Mouse (Mus musculus): ENCODE measurements around the gene 2410004B18Rik. TPM values are rescaled to one million over a fixed set of nuclear protein-coding genes. Genes with fewer than 3 reads are reported as not detected.
"Not testable (repeated sequence)": the region's sequence is repeated elsewhere in the genome, so short reads cannot be mapped to it uniquely, and the experiment has no call there.

The 2410004B18Rik gene
- total RNA-seq, 2 experiments from 2014 or later = 22.6 to 23.1 TPM

DNA sequence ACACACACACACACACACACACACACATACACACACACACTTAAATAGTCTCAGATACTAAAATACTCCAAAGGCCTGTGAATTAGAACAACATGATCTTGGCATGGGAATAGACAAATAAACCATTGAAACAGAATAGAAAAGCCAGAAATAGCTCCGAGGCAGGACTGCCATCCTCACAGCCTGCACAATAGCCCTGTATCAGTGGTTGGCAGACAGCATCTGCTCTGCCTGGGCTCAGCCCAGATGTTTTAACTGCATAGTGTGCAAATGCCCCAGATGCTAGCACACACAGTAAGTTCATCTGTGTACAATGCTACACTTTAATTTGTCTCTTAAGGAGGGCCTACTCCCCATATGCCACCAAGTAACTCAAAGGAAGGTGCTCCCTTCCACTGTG, 22.0 kb downstream of the 2410004B18Rik start:
- intact Hi-C loops (cut with DNase I) = no loop called here
- peak in 1 of 2 experiments; percentile 42 for DNase-seq

DNA sequence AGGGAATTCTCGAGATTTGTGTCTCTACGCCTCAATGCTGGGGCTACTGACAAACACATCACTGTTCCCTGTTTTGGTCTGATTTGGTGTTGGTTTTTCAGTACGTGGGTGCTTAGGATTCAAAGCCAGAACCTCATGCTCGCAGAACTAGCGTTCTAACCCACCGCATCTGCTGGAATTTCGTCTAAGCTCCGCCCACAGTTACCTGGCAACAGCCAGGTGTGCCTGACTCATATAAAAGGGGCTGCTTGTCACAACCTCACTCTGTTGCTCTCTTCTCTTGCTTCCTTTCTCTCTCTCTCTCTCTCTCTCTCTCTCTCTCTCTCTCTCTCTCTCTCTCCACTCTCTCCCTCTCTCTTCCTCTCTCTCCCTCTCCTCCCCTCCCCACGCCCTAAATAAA, 24.6 kb downstream of the 2410004B18Rik start:
- DNase-seq = no peak
- intact Hi-C loops (cut with DNase I) = no loop called here

GRCm38 (mm10) chr3:145963101-145964017, 25.5 kb downstream of the 2410004B18Rik start:
- intact Hi-C loops (cut with DNase I) = loop anchor here (2.0 kb wide), 1 partner anchor 25 kb away; no protein-coding TSS in a partner anchor
- peak; percentile 59 for DNase-seq

DNA sequence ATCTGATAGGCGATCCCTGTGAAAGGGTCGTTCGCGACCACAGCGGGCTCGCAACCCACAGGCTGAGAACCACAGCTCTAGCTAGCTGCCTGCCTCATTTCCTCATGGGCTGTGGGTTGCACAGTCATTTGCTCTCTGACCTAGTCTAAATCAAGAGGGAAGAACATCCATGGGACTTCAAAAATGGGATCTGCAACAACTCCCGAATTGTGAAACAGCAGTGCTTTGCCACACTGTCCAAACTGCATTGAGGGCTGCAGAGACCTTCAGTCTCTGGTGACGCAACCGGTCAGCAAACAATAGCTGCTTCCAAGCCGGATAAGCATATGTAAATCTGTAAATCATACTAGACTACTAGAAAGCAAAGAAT, 26.2 kb downstream of the 2410004B18Rik start:
- peak; percentile 44 to 46 for DNase-seq
- intact Hi-C loops (cut with DNase I) = loop anchor here (2.0 kb wide), 1 partner anchor 25 kb away; no protein-coding TSS in a partner anchor

DNA sequence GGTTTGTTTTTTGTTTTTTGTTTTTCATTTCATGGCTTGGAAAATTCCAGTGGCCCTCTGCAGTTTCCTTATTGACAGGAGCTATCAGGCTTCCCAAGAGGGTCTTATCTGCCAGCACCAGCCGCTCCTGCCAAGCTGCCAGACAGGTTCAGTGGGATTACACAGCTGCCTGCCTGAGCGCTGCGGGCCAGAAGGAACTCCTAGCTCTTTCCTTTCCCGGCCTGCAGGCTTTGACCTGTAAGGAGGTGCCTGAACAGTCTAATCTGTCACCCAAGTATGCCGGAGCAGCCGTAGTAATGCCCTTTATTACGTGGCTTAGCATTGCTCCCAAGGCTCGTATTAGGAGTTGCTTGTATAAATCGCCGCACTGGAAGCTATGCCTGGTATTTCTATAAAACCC, 26.7 kb downstream of the 2410004B18Rik start:
- peak; percentile 75 to 78 for DNase-seq
- intact Hi-C loops (cut with DNase I) = loop anchor here (2.0 kb wide), 1 partner anchor 24 kb away; no protein-coding TSS in a partner anchor

DNA sequence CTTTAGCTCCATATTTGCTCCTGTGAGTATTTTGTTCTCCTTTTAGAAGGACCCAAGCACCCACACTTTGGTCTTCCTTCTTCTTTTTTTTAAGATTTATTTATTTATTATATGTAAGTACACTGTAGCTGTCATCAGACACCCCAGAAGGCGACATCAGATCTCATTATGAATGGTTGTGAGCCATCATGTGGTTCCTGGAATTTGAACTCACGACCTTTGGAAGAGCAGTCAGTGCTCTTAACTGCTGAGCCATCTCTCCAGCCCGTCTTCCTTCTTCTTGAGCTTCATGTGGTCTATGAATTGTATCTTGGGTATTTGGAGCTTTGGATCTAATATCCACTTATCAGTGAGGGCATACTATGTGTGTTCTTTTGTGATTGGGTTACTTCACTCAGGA, 27.8 kb downstream of the 2410004B18Rik start:
- intact Hi-C loops (cut with DNase I) = loop anchor here (2.0 kb wide), 1 partner anchor 23 kb away; no protein-coding TSS in a partner anchor

GRCm38 (mm10) chr3:145966806-145967205, 29.0 kb downstream of the 2410004B18Rik start:
- peak; percentile 38 to 40 for DNase-seq
- intact Hi-C loops (cut with DNase I) = no loop called here

More for the DNA sequence above, 27.8 kb downstream of the 2410004B18Rik start:
- not testable (repeated sequence) for DNase-seq

GRCm38 (mm10) chr3:145969031-145969501, 31.3 kb downstream of the 2410004B18Rik start:
- no peak for DNase-seq
- intact Hi-C loops (cut with DNase I) = no loop called here

- intact Hi-C loops (cut with DNase I) = no loop called here
- DNase-seq = peak in 1 of 2 experiments; percentile 35
These were observed 33.7 kb downstream of the 2410004B18Rik start for GRCm38 (mm10) chr3:145971501-145971900.

- intact Hi-C loops (cut with DNase I) = no loop called here
- DNase-seq = no peak
These were observed 37.2 kb downstream of the 2410004B18Rik start for GRCm38 (mm10) chr3:145974986-145975385.

DNA sequence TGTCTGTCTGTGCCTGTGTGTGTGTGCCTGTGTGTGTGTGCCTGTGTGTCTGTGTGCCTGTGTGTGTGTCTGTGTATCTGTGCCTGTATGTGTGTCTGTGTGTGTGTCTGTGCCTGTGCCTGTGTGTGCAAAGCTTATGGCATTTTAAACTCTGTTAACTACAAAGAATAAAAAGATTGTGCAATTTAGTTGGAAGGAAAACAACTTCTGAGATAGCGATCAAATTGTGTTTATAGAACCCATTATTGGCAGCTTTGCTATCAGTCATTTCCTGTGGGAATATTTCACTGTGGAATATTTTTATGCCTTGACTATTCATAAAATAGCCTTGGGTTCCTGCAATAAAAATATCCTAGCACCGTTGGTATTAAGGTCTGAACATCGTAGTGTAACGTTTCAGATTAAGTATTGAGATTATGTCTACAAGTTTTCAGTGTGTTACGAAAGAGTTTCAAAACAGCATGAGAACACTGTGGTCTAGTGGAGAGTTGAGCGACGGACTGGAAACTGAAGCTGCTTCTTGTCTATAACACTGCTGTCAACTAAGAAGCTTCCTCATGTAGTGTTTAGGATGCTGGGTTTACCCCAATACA, 47.6 kb downstream of the 2410004B18Rik start:
- intact Hi-C loops (cut with DNase I) = no loop called here

GRCm38 (mm10) chr3:145986317-145987001, 48.6 kb downstream of the 2410004B18Rik start:
- intact Hi-C loops (cut with DNase I) = loop anchor here (2.0 kb wide), 1 partner anchor 36 kb away; no protein-coding TSS in a partner anchor
- DNase-seq = no peak

More for the DNA sequence above, 47.6 kb downstream of the 2410004B18Rik start:
- no peak for DNase-seq

- intact Hi-C loops (cut with DNase I) = loop anchor here (2.0 kb wide), 1 partner anchor 37 kb away; no protein-coding TSS in a partner anchor
- peak; percentile 91 to 95 for DNase-seq
These were observed 49.6 kb downstream of the 2410004B18Rik start, which contains the start of gene Syde2 for GRCm38 (mm10) chr3:145987268-145987969. Syde2 (plus strand) TSS chr3:145987870.

- peak; percentile 89 to 93 for DNase-seq
- intact Hi-C loops (cut with DNase I) = loop anchor here (2.0 kb wide), 2 partner anchors 23 to 37 kb away; no protein-coding TSS in a partner anchor
These were observed 50.3 kb downstream of the 2410004B18Rik start for GRCm38 (mm10) chr3:145987970-145988683.

- intact Hi-C loops (cut with DNase I) = loop anchor here (2.0 kb wide), 1 partner anchor 24 kb away; no protein-coding TSS in a partner anchor
- DNase-seq = peak in 1 of 2 experiments; percentile 54
These were observed 51.1 kb downstream of the 2410004B18Rik start for GRCm38 (mm10) chr3:145988684-145989575.

GRCm38 (mm10) chr3:145989576-145990081, 51.8 kb downstream of the 2410004B18Rik start:
- no peak for DNase-seq
- intact Hi-C loops (cut with DNase I) = loop anchor here (2.0 kb wide), 1 partner anchor 25 kb away; no protein-coding TSS in a partner anchor

DNA sequence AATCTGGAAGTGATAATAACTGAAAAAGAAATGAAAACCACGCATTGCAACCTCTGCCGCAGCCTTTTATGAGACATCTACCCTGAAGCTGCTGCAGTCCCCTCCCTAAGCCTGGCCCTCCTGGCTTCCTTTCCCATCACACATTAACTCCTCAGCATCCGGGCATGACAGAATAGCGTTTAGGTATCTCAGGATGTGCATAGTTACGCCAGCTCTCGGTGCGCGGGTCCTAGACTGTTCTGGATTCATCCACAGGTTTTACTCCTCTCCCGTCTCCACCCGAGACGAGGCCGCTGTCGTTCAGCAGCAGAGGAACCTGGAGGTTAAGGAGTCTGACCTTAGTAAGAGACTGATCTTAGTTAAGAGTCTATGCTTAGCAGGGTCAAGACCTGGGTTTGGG, 53.3 kb downstream of the 2410004B18Rik start:
- DNase-seq = no peak
- intact Hi-C loops (cut with DNase I) = no loop called here

Measured in heart, postnatal 10 days (tissue).